Mouse (Mus musculus) heart, postnatal 25 days (tissue): ENCODE data around the gene Gm5127. TPM values are rescaled to one million over a fixed set of nuclear protein-coding genes. Genes with fewer than 3 reads are reported as not detected.

ENCODE experiments used
- microRNA-seq: library from miRNA; unstranded; fragments of <30 nt; microRNA quantifications from one replicate; pipeline ENCODE4 v1.2.0, GENCODE M21; 2022
- total RNA-seq, 2 experiments: library from RNA; stranded (reverse); gene quantifications; 2 replicates each; pipeline ENCODE4 v1.2.3; 2021

Gm5127 gene
- total RNA-seq, 2 experiments from 2014 or later: not detected

Small RNAs within 50 kb of the gene (microRNA-seq; reads per million reads assigned to microRNA genes)
- gene Gm22102: not detected

Other genes with a start within 250 kb of the Gm5127 start
- under 1 TPM in 1 of 2 experiments, not detected in 1; 0.21 TPM for gene Fndc3c1, start 97.8 kb upstream of the Gm5127 start, total RNA-seq
- gene Cysltr1, start 20.5 kb downstream of the Gm5127 start, total RNA-seq: 1 to 10 TPM; 1.3 to 2.0 TPM